ENCODE assay signal across 8 mouse cellular contexts in the genomic region with DNA sequence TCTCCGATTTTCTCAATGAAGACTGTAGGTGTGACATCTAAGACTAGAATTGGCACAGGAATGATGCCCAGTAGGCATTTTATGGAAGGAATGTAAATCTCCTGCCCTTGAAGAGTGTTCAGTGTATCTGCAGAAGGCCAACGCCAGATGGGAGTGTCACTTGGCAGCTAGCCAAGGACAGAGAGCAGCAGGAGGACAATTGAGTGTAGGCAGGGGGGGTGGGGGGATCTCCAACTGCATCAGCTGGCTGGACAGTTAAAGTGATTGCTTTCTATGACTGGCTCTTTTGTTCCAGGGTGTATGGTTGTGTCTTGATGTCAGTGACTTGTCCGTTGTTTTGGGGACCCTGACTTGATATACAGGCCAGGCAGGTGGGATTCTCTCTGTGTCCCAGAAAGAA.
DNase-seq lines count a peak whose midpoint lies in the region; ATAC-seq and TF ChIP-seq lines count a peak whose summit lies in the region.

No protein-coding gene starts in this region.

- peak; percentile 30 for TF ChIP-seq CTCF in hindbrain, postnatal 0 days (IDR thresholded peaks at IDR 0.05; ENCODE audit: low read depth)

- no peaks in the 10 kb centered on the region for H3K36me3 ChIP-seq in kidney, embryonic 15.5 days
- H3K36me3 ChIP-seq in hindbrain, postnatal 0 days (ENCODE audit: insufficient read depth, low read length) = no peaks in the 10 kb centered on the region
- H3K36me3 ChIP-seq in limb, embryonic 10.5 days = no peaks in the 10 kb centered on the region

- no peaks in the 10 kb centered on the region for H3K9me3 ChIP-seq in kidney, embryonic 15.5 days (replicated peaks)
- H3K9me3 ChIP-seq in hindbrain, postnatal 0 days (ENCODE audit: low read length) = no peaks in the 10 kb centered on the region
- H3K9me3 ChIP-seq in limb, embryonic 10.5 days (replicated peaks) = no peaks in the 10 kb centered on the region

- no peaks in the 10 kb centered on the region for H3K4me1 ChIP-seq in kidney, embryonic 15.5 days
- peaks cover 6% of the 10 kb centered on the region; the same call in 1 of the 2 replicates for H3K4me1 ChIP-seq in hindbrain, postnatal 0 days (ENCODE audit: insufficient read depth, low read length)
- H3K4me1 ChIP-seq in limb, embryonic 10.5 days = no peaks in the 10 kb centered on the region

- no peak overlapping the region for H3K4me2 ChIP-seq in kidney, embryonic 15.5 days
- H3K4me2 ChIP-seq in hindbrain, postnatal 0 days (ENCODE audit: low read depth, low read length) = no peak overlapping the region

- H3K4me3 ChIP-seq in kidney, embryonic 15.5 days (replicated peaks) = no peak overlapping the region
- H3K4me3 ChIP-seq in hindbrain, postnatal 0 days (ENCODE audit: low read length) = no peak overlapping the region
- no peak overlapping the region for H3K4me3 ChIP-seq in limb, embryonic 10.5 days

- no peak for ATAC-seq in kidney, embryonic 15.5 days (replicated peaks; ENCODE audit: low FRiP score)
- peak; percentile 89 for ATAC-seq in hindbrain, postnatal 0 days

- H3K9ac ChIP-seq in kidney, embryonic 15.5 days = no peak overlapping the region
- no peak overlapping the region for H3K9ac ChIP-seq in hindbrain, postnatal 0 days (replicated peaks; ENCODE audit: low read length)

- no peaks in the 10 kb centered on the region for H3K27me3 ChIP-seq in kidney, embryonic 15.5 days
- H3K27me3 ChIP-seq in hindbrain, postnatal 0 days (ENCODE audit: insufficient read depth, low read length) = no peaks in the 10 kb centered on the region
- H3K27me3 ChIP-seq in limb, embryonic 10.5 days (ENCODE audit: low read depth, poor library complexity, severe bottlenecking) = no peaks in the 10 kb centered on the region

- peak; percentile 12 to 26 for DNase-seq in kidney, postnatal 4 days
- DNase-seq in adrenal gland, adult (ENCODE audit: inconsistent age in 2 of 2, low spot score in 1 of 2) = peak; percentile 61 to 65
- peak; percentile 68 to 82 for DNase-seq in cerebellum, postnatal 14 days
- peak; percentile 85 for DNase-seq in hindbrain, postnatal 0 days (ENCODE audit: low spot score)
- no peak for DNase-seq in limb, embryonic 10.5 days (ENCODE audit: low spot score)
- no peak for DNase-seq in frontal cortex, postnatal 14 days (ENCODE audit: low spot score in 2 of 2)
- no peak for DNase-seq in kidney, postnatal 25 days

- 44% methylated on average over 3 of the region's 3 CpGs for WGBS in kidney, embryonic 15.5 days
- WGBS in hindbrain, postnatal 0 days = 8% methylated on average over 3 of the region's 3 CpGs
- 69% methylated on average over 3 of the region's 3 CpGs for WGBS in limb, embryonic 10.5 days

- H3K27ac ChIP-seq in kidney, embryonic 15.5 days = no peak overlapping the region
- H3K27ac ChIP-seq in hindbrain, postnatal 0 days = no peak overlapping the region; the same call in 1 of the 2 replicates
- no peak overlapping the region for H3K27ac ChIP-seq in limb, embryonic 10.5 days

Comparison
In these comparisons a context has a peak if more than half of its experiments do, and no peak if none do; other contexts are left out.
1. DNase-seq: peak in kidney, postnatal 4 days (2 of 2), adrenal gland, adult (2 of 2), cerebellum, postnatal 14 days (2 of 2) and hindbrain, postnatal 0 days (single experiment); none in limb, embryonic 10.5 days (single experiment), frontal cortex, postnatal 14 days (0 of 2) and kidney, postnatal 25 days (0 of 2).